ENCODE assay signal across 17 mouse cellular contexts in genomic region chr11:24631651-24632050, GRCm38 (mm10).
DNase-seq lines count a peak whose midpoint lies in the region; ATAC-seq lines count a peak whose summit lies in the region.
"Had no signal": no experiment of that assay in that cellular context is flagged by ENCODE, and none has a peak within 500 bp of the region (broad histone marks: within the 10 kb centered on the region; RNA-seq: fewer than 3 reads in every experiment).

No protein-coding gene starts in this region.

- peak; percentile 11 to 13 for DNase-seq in cerebellum, postnatal 36 days
- peak; percentile 19 to 34 for DNase-seq in left cerebral cortex, adult 18-20 months (ENCODE audit: low spot score in 2 of 2)
- no peak for DNase-seq in left cerebral cortex, adult 11 months (ENCODE audit: low spot score)
- DNase-seq in layer of hippocampus, postnatal 14 days (ENCODE audit: low spot score in 2 of 2), result peak; percentile 57 to 66
- DNase-seq in adrenal gland, postnatal 25 days, result no peak
- no peak for DNase-seq in kidney, postnatal 14 days
- DNase-seq: embryo, embryonic 11 days; heart, postnatal 14 days; kidney, adult 9 months; thymus, adult 2 months had no signal

- H3K4me1 ChIP-seq in forebrain, embryonic 16.5 days (replicated peaks; ENCODE audit: control insufficient read depth, insufficient read depth, low read length), result peaks cover 12% of the 10 kb centered on the region
- H3K4me1 ChIP-seq: heart, embryonic 10.5 days had no signal

- H3K9me3 ChIP-seq in forebrain, embryonic 16.5 days (ENCODE audit: control insufficient read depth, low read length), result no peaks in the 10 kb centered on the region
- H3K9me3 ChIP-seq: heart, embryonic 10.5 days; limb, embryonic 12.5 days had no signal

- WGBS in forebrain, embryonic 16.5 days, result 52% methylated on average over 2 of the region's 2 CpGs

- H3K4me3 ChIP-seq in forebrain, embryonic 16.5 days (replicated peaks; ENCODE audit: low read length), result no peak overlapping the region
- H3K4me3 ChIP-seq: heart, embryonic 10.5 days; limb, embryonic 12.5 days had no signal

- ATAC-seq in cerebellum, adult (ENCODE audit: insufficient number of reproducible peaks, low FRiP score, low TSS enrichment), result no peak
- ATAC-seq in forebrain, embryonic 16.5 days, result peak; percentile 86
- ATAC-seq: lung, postnatal 0 days; midbrain, embryonic 16.5 days had no signal

- H3K27me3 ChIP-seq in forebrain, embryonic 16.5 days (replicated peaks; ENCODE audit: control insufficient read depth, insufficient read depth, low read length), result no peaks in the 10 kb centered on the region
- H3K27me3 ChIP-seq: limb, embryonic 12.5 days had no signal

- no peaks in the 10 kb centered on the region for H3K36me3 ChIP-seq in forebrain, embryonic 16.5 days (ENCODE audit: control insufficient read depth, insufficient read depth)
- H3K36me3 ChIP-seq: heart, embryonic 10.5 days; limb, embryonic 12.5 days had no signal

- H3K4me2 ChIP-seq in forebrain, embryonic 16.5 days (ENCODE audit: low read length), result no peak overlapping the region
- H3K4me2 ChIP-seq: limb, embryonic 12.5 days had no signal

- H3K27ac ChIP-seq in forebrain, embryonic 16.5 days (ENCODE audit: low read length), result peak overlapping the region; percentile 31
- H3K27ac ChIP-seq: heart, embryonic 10.5 days; limb, embryonic 12.5 days; liver, embryonic 14.5 days had no signal

- H3K9ac ChIP-seq in forebrain, embryonic 16.5 days (replicated peaks; ENCODE audit: low read depth, low read length), result no peak overlapping the region
- H3K9ac ChIP-seq: limb, embryonic 12.5 days; liver, embryonic 14.5 days had no signal

Comparison
In these comparisons a context has a peak if more than half of its experiments do, and no peak if none do; other contexts are left out.
1. DNase-seq: peak in cerebellum, postnatal 36 days (2 of 2), left cerebral cortex, adult 18-20 months (2 of 2) and layer of hippocampus, postnatal 14 days (2 of 2); none in left cerebral cortex, adult 11 months (single experiment), adrenal gland, postnatal 25 days (single experiment) and kidney, postnatal 14 days (single experiment).